Mouse (Mus musculus) retina, postnatal 7 days (tissue): ENCODE measurements around the gene Trim65.
A peak's percentile ranks its signal among the peaks of the same experiment; 100 is the strongest.

ENCODE experiments used
- DNase-seq: peaks from one replicate; pipeline ENCODE4 v3.0.0-alpha.2; 2012; ENCODE audit warnings: low read depth, low spot score

Gene Trim65

GRCm38 (mm10) chr11:116088741-116089394, 42.1 kb downstream of the Trim65 start:
- DNase-seq = no peak

GRCm38 (mm10) chr11:116088188-116088587, 42.7 kb downstream of the Trim65 start:
- no peak for DNase-seq

GRCm38 (mm10) chr11:116087194-116088130, 43.5 kb downstream of the Trim65 start:
- peak; percentile 66 for DNase-seq

- DNase-seq = peak; percentile 99
These were observed 44.4 kb downstream of the Trim65 start, which contains the start of gene Wbp2 for GRCm38 (mm10) chr11:116086258-116087193. Gene Wbp2 (minus strand): TSS chr11:116086995.

GRCm38 (mm10) chr11:116084166-116084565, 46.8 kb downstream of the Trim65 start:
- no peak for DNase-seq

GRCm38 (mm10) chr11:116083096-116083672, 47.7 kb downstream of the Trim65 start:
- no peak for DNase-seq

- no peak for DNase-seq
These were observed 49.8 kb downstream of the Trim65 start for GRCm38 (mm10) chr11:116081081-116081480.

GRCm38 (mm10) chr11:116079511-116079910, 51.4 kb downstream of the Trim65 start:
- no peak for DNase-seq

- no peak for DNase-seq
These were observed 52.1 kb downstream of the Trim65 start for GRCm38 (mm10) chr11:116078676-116079320.

GRCm38 (mm10) chr11:116078221-116078620, 52.7 kb downstream of the Trim65 start:
- DNase-seq = no peak

GRCm38 (mm10) chr11:116077446-116078204, 53.3 kb downstream of the Trim65 start, which contains the start of gene Unc13d:
Gene Unc13d (minus strand): TSS chr11:116077961.
- DNase-seq = no peak

GRCm38 (mm10) chr11:116076836-116077235, 54.1 kb downstream of the Trim65 start:
- DNase-seq = no peak

GRCm38 (mm10) chr11:116076266-116076540, 54.7 kb downstream of the Trim65 start:
- no peak for DNase-seq

- DNase-seq = no peak
These were observed 55.2 kb downstream of the Trim65 start for GRCm38 (mm10) chr11:116075539-116076265.

- no peak for DNase-seq
These were observed 56.4 kb downstream of the Trim65 start for GRCm38 (mm10) chr11:116074436-116074991.

- no peak for DNase-seq
These were observed 58.3 kb downstream of the Trim65 start for GRCm38 (mm10) chr11:116072608-116073007.
